Mouse (Mus musculus) stomach, embryonic 14.5 days (tissue): ENCODE data around the gene Olfr586. TPM values are rescaled to one million over a fixed set of nuclear protein-coding genes. Genes with fewer than 3 reads are reported as not detected.

Source experiments
- ATAC-seq: fragments of 200-750 bp; cut with Nextera tagmentation; 2 replicates; pipeline ENCODE4 v1.8.0; 2017; ENCODE audit warnings: low read depth, moderate TSS enrichment; ENCODE audit not compliant: insufficient number of reproducible peaks, insufficient read depth, low FRiP score
- H3K27ac ChIP-seq: fragments of 300-500 bp; sonication (generic); 2 replicates; pipeline ENCODE4 v1.5.1; 2014; ENCODE audit warnings: mild to moderate bottlenecking, low read length, moderate library complexity, mixed read lengths
- H3K27me3 ChIP-seq: fragments of 300-500 bp; sonication (generic); 2 replicates; pipeline ENCODE4 v1.6.1; 2014; ENCODE audit warnings: low read length, control low read depth, mixed read lengths; ENCODE audit not compliant: control insufficient read depth, insufficient read depth
- H3K36me3 ChIP-seq: fragments of 300-500 bp; sonication (generic); 2 replicates; pipeline ENCODE4 v1.6.1; 2014; ENCODE audit warnings: mild to moderate bottlenecking, control low read depth, low read length, moderate library complexity, mixed read lengths; ENCODE audit not compliant: control insufficient read depth, insufficient read depth
- H3K4me1 ChIP-seq: fragments of 300-500 bp; sonication (generic); 2 replicates; pipeline ENCODE4 v1.6.1; 2014; ENCODE audit warnings: low read length, control low read depth, mixed read lengths; ENCODE audit not compliant: control insufficient read depth, insufficient read depth
- H3K4me2 ChIP-seq: fragments of 300-500 bp; sonication (generic); replicated peaks from 2 replicates; pipeline ENCODE4 v1.6.1; 2014; ENCODE audit warnings: low read depth, low read length, control low read depth
- H3K4me3 ChIP-seq: fragments of 300-500 bp; sonication (generic); 2 replicates; pipeline ENCODE4 v1.5.1; 2014; ENCODE audit warnings: low read depth, low read length, control low read depth
- H3K9ac ChIP-seq: fragments of 300-500 bp; sonication (generic); replicated peaks from 2 replicates; pipeline ENCODE4 v1.6.1; 2014; ENCODE audit warnings: low read depth, mild to moderate bottlenecking, control low read depth, low read length, moderate library complexity, mixed read lengths
- H3K9me3 ChIP-seq: fragments of 300-500 bp; sonication (generic); 2 replicates; pipeline ENCODE4 v1.6.1; 2016; ENCODE audit warnings: low read depth, low read length, control low read depth; ENCODE audit not compliant: control insufficient read depth
- WGBS: fragments of 180-500 bp; shearing (Covaris S2); extraction: QIAGEN DNeasy Blood & Tissue Kit; methylation state at CpG from one replicate; pipeline ENCODE4 v1.1.7; 2014; 5-methylcytosine and 5-hydroxymethylcytosine counted together
- polyA plus RNA-seq: library from polyadenylated mRNA; unstranded; fragments of >200 nt; fragmentation: Nextera tagmentation; extraction: Ambion mirVana; gene quantifications from 2 replicates; pipeline ENCODE4 v1.2.1, GENCODE M21; 2014

The Olfr586 gene
- not detected in 2 replicates for polyA plus RNA-seq

GRCm38 (mm10) chr7:103125538-103125937 lies at the start of gene Olfr586:
Olfr586 (minus strand) TSS chr7:103125638.
- 82% methylated on average over 3 of the region's 3 CpGs for WGBS
- Histone ChIP-seq H3K27me3 (no peaks in the 10 kb centered on the region), H3K27ac (no peak within 1 kb of the TSS), H3K4me2 (no peak within 1 kb of the TSS), H3K4me1 (no peaks in the 10 kb centered on the region), H3K4me3 (no peak within 1 kb of the TSS), H3K9ac (no peak within 1 kb of the TSS), H3K36me3 (no peaks in the 10 kb centered on the region), H3K9me3 (no peaks in the 10 kb centered on the region)
- no peak for ATAC-seq

- Histone ChIP-seq H3K27ac (no peak overlapping the region), H3K36me3 (no peaks in the 10 kb centered on the region), H3K27me3 (no peaks in the 10 kb centered on the region), H3K9me3 (no peaks in the 10 kb centered on the region), H3K9ac (no peak overlapping the region), H3K4me3 (no peak overlapping the region), H3K4me2 (no peak overlapping the region), H3K4me1 (no peaks in the 10 kb centered on the region)
- ATAC-seq = no peak
- 71% methylated on average over 5 of the region's 5 CpGs for WGBS
These were observed 44.3 kb upstream of the Olfr586 start for GRCm38 (mm10) chr7:103169697-103170096.

- no peak within 1 kb of the TSS for H3K4me3 ChIP-seq
- no peak within 1 kb of the TSS for H3K4me2 ChIP-seq
- no peaks in the 10 kb centered on the region for H3K9me3 ChIP-seq
- H3K27me3 ChIP-seq = no peaks in the 10 kb centered on the region
- no peak within 1 kb of the TSS for H3K9ac ChIP-seq
- WGBS = 74% methylated on average over 2 of the region's 2 CpGs
- H3K4me1 ChIP-seq = no peaks in the 10 kb centered on the region
- no peak for ATAC-seq
- H3K27ac ChIP-seq = no peak within 1 kb of the TSS
- H3K36me3 ChIP-seq = no peaks in the 10 kb centered on the region
These were observed 30.8 kb upstream of the Olfr586 start, which contains the start of gene Olfr589 for GRCm38 (mm10) chr7:103156256-103156655. Olfr589 (minus strand) TSS chr7:103156356.

- Histone ChIP-seq H3K27me3 (no peaks in the 10 kb centered on the region), H3K36me3 (no peaks in the 10 kb centered on the region), H3K9me3 (no peaks in the 10 kb centered on the region), H3K4me3 (no peak within 1 kb of the TSS), H3K9ac (no peak within 1 kb of the TSS), H3K4me1 (no peaks in the 10 kb centered on the region), H3K4me2 (no peak within 1 kb of the TSS), H3K27ac (no peak within 1 kb of the TSS)
- 76% methylated on average over 1 of the region's 1 CpGs for WGBS
- no peak for ATAC-seq
These were observed 15.1 kb upstream of the Olfr586 start, which contains the start of gene Olfr588-ps1 for GRCm38 (mm10) chr7:103140579-103140978. Olfr588-ps1 (plus strand) TSS chr7:103140879.

- 37% methylated on average over 3 of the region's 3 CpGs for WGBS
These were observed 6.0 kb downstream of the Olfr586 start for GRCm38 (mm10) chr7:103119406-103119805.

GRCm38 (mm10) chr7:103097420-103097819 lies 28.0 kb downstream of the Olfr586 start, which contains the start of gene Olfr585:
Olfr585 (plus strand) TSS chr7:103097720.
- no peak for ATAC-seq
- Histone ChIP-seq H3K9me3 (no peaks in the 10 kb centered on the region), H3K4me3 (no peak within 1 kb of the TSS), H3K4me1 (no peaks in the 10 kb centered on the region), H3K36me3 (no peaks in the 10 kb centered on the region), H3K27ac (no peak within 1 kb of the TSS), H3K4me2 (no peak within 1 kb of the TSS), H3K9ac (no peak within 1 kb of the TSS), H3K27me3 (no peaks in the 10 kb centered on the region)
- 90% methylated on average over 1 of the region's 1 CpGs for WGBS

More at GRCm38 (mm10) chr7:103119406-103119805, 6.0 kb downstream of the Olfr586 start:
- no peak overlapping the region for H3K9ac ChIP-seq
- ATAC-seq = no peak
- H3K4me3 ChIP-seq = no peak overlapping the region
- no peaks in the 10 kb centered on the region for H3K9me3 ChIP-seq
- no peaks in the 10 kb centered on the region for H3K4me1 ChIP-seq
- no peak overlapping the region for H3K4me2 ChIP-seq
- H3K36me3 ChIP-seq = no peaks in the 10 kb centered on the region
- H3K27me3 ChIP-seq = no peaks in the 10 kb centered on the region
- no peak overlapping the region for H3K27ac ChIP-seq

- Histone ChIP-seq H3K4me1 (no peaks in the 10 kb centered on the region), H3K9me3 (peaks cover 3% of the 10 kb centered on the region; the same call in 1 of the 2 replicates), H3K4me2 (no peak within 1 kb of the TSS), H3K4me3 (no peak within 1 kb of the TSS), H3K36me3 (no peaks in the 10 kb centered on the region), H3K27ac (no peak within 1 kb of the TSS), H3K27me3 (no peaks in the 10 kb centered on the region), H3K9ac (no peak within 1 kb of the TSS)
- no peak for ATAC-seq
- 86% methylated on average over 1 of the region's 1 CpGs for WGBS
These were observed 43.9 kb downstream of the Olfr586 start, which contains the start of gene Olfr584 for GRCm38 (mm10) chr7:103081585-103081984. Olfr584 (plus strand) TSS chr7:103081885.
